Mouse (Mus musculus): ENCODE measurements at regions not wholly inside any gene's neighbourhood (a gene's known extent, or its start where the extent isn't known, plus 50 kb on each side); places are given as distances from the start of the nearest gene placed in this dataset.
"Not testable (repeated sequence)": the region's sequence is repeated elsewhere in the genome, so short reads cannot be mapped to it uniquely, and the experiment has no call there.

- peak; percentile 25 for DNase-seq (ENCODE audit: low read depth, low spot score)
Observed at GRCm38 (mm10) chr8:88906244-88906643, 137.7 kb downstream of the Sall1 start.

- DNase-seq (ENCODE audit: low read depth, low spot score): no peak
Observed at GRCm38 (mm10) chr8:88903094-88903493, 140.9 kb downstream of the Sall1 start.

DNA sequence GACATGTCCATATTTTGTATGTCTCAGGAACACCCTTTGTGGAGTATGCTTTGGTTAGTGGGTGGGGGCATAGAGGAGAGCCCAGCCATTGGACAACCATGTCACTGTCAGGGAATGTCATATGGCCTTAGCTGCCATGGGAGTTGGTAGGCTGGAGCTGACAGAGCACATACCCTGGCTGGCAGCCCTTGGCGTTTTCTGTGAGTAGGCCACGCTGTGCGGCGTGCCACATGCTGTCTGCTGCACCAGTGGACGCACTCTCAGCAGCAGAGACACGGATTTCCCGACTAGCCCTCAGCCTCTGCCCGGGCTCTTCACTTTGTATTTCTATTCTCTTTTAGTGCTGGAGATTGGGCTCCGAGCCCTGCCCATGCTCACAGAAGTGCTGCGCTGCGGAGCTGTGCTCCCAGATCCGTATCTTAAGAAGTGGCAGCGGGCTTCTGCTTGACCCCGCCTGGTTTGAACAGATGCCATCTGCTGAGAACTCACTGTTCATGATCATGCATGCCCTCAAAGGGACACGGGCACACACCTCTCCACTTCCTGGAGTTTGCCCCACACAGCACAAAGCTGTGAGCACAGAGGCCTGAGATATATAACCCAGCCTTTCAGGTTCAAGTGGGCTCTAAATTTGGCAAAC, 160.1 kb downstream of the Sall1 start:
- no peak for DNase-seq (ENCODE audit: low read depth, low spot score)

GRCm38 (mm10) chr8:88879857-88880256, 164.1 kb downstream of the Sall1 start:
- DNase-seq (ENCODE audit: low read depth, low spot score): no peak

DNA sequence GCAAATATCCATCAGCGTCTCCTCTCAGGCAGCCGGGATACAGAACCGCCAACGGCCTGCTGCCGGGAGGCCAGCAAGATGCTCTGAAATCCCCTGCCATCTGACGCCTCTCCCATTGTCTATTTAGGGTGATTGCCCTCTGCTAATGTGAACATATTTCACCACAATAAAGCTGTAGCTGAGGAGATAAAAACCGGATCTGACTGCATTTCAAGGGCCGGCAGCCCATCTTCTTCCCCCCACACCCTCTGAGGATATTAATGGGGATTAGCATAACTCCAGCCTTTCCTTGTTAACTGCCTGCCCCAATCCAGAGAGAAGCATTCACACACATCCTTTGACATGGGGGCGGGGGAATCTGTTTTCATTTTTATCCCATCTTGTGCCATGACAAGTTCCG, 166.0 kb downstream of the Sall1 start:
- no peak for DNase-seq (ENCODE audit: low read depth, low spot score)

DNA sequence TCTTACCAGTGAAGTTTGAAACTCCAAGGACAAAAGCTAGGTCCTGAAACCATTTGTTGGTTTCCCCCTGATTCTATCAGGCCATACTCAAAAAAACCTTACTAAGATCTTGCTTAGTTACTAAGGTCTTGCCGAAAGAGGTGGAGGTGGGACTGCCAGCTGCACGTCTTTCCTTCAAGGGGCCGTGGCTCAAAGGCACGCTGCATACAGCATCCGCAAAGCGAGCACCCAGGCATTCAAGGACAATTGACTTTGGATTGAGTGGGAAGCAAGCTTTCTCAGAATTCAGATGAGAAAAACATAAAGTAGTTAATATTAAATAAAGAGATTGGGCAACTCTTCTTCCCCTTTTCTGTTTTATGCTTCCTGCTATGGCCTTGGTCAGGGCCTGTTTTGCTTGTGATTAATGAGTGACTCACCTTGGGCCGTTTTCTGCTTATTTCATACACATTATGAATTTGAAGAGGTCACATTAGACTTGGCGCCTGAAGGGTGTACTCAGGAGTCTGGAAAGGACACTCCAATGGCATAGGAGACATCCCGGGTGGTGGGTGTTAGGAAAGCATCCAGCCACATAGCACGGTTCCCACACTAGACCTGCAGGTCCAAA, 166.1 kb downstream of the Cyld start:
- no peak for DNase-seq (ENCODE audit: low read depth, low spot score)

DNA sequence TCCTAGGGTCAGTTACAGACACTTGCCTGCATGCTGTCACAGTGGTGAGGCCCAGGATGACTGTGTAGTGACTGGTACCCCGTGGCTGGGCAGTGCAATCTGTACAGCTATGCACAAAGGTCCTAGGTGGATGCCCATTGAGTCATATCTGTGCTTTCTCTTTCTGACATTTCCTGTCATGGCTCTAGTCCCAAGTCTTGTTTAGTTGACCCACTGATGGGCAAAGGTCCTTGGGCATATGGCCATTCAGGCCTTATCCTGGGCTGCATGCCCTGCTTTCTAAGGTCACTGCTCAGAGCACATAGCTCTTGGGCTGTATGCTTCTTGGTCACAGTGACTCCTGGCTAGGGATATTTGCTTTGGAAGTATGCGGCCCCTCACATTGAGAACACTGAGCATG, 160.4 kb downstream of the Cyld start:
- DNase-seq (ENCODE audit: low read depth, low spot score): no peak

DNA sequence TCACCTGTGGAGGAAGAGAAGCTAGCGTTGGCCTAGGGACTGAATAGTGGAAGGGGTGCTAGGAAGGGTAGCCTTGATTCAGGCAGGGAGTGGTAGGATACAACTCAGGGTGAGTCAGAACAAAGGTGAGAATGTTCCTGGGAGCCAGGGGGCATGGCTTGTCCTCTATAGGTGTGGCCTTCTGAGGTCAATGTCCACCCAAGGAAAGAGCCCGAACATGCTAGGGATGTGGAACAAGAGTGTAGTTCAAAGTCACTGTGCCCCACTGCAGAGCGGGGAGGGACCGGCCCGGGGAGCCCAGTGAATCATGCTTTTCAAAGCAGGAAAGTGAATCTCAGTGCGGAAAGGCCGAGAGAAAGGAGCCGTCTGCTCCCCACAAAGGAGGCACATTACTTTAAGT, 156.4 kb downstream of the Cyld start:
- DNase-seq (ENCODE audit: low read depth, low spot score): no peak

DNA sequence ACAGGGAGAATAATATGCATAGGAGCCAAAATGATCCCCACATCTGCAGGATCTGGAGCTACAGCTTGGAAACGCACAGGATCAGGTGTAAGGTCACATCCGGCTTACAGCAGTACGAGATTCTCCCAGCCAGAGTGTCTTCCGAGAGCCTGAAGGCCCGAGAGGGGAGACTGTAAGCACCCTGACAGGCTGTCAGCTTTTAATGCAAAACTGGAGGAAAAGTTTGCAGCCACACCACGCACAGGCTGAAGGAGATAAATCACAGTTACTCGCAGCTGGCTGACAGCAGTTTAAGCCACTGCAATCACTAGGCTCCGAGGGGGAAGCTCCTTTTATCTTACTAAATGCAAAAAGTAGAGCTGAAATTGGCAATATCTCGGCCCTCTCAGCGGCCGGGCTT, 149.1 kb downstream of the Cyld start:
- no peak for DNase-seq (ENCODE audit: low read depth, low spot score)

GRCm38 (mm10) chr8:88844370-88844769, 147.5 kb downstream of the Cyld start:
- DNase-seq (ENCODE audit: low read depth, low spot score): no peak

GRCm38 (mm10) chr8:88842451-88842850, 145.6 kb downstream of the Cyld start:
- DNase-seq (ENCODE audit: low read depth, low spot score): no peak

DNA sequence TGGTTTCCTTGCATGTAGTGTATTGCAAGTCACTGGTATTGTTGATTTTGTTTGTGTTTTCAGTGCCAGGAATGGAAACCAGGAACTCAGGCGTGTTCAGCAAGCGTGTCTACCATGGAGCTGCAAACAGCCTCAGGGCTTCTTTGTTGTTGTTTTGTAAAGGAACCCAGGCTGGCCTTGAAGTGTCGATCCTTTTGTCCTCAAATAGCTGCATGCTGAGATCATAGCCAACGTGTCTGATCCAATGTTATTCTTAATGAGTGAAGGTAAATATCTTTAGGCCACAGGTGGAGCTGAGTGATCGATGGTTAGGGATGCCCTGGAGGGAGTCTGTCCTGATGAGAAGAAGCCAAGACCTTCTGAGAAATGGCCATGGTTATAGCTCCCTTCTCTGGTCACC, 143.3 kb downstream of the Cyld start:
- DNase-seq (ENCODE audit: low read depth, low spot score): peak; percentile 59

DNA sequence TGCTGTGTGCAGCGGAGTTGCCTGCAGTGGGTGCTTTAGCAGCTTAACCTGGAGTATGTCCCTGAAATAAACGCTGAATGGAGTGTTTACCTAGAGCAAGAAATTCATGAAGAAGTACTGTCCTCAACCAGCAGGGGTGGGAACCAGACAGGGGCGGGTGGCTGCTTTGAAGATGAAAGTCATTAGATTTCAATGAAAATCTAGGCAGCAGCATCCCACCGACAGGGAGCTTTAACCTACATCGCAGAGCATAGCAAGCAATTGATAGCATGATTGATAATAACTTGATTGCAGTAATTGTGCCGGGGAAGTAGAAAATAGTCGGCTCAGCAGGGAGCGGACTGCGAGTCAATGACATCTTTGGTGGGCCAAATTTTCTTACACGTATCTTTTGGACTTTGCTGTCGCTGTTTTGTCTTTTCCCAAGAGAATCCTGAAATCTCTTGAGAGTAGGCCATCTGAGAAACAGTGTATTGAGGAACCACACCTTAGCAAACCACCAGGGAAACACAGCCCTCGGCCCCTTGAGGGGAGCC, 139.0 kb downstream of the Cyld start:
- DNase-seq (ENCODE audit: low read depth, low spot score): peak; percentile 88

GRCm38 (mm10) chr8:88825816-88826215, 129.0 kb downstream of the Cyld start:
- no peak for DNase-seq (ENCODE audit: low read depth, low spot score)

DNA sequence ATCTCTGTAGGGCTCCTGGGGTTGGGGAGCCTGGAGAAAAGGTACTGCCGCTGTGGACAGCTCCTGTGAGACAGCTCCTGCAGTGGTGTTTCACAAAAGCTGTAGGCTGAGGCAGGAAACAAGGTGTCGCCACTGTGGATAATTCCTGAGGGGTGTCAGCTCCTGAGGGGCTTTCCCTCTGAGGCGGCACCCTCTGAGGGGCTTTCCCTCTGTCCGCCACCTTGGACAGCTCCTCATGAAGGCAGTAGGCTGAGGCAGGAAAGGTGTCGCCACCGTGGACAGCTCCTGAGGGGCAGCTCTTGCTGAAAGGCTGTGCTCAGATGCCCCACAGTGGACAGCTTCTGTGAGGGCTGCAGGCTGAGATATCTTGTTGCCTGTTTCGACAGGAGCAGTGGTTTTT, 127.1 kb downstream of the Cyld start:
- peak; percentile 62 for DNase-seq (ENCODE audit: low read depth, low spot score)

GRCm38 (mm10) chr8:88820275-88820850, 123.5 kb downstream of the Cyld start:
- DNase-seq (ENCODE audit: low read depth, low spot score): no peak

DNA sequence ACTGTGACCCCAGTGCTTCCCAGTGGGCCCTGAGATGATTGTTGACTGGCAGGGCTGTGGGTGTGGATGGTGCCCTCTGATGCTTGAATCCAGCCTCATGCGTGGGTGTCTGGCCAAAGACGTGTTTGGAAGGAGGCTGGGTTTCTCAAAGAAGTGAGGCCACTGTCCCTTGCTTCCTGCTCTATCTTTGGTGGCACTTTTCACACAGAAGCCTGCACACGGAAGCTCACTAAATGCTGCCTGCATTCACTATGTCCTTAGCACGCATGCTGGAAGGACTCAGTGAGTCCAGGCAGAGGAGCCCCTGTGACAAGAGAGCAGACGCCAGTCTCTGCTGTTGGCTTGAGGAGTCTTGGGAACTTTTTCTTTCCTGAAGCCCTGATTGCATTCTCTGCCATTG, 119.6 kb downstream of the Cyld start:
- DNase-seq (ENCODE audit: low read depth, low spot score): no peak

GRCm38 (mm10) chr8:88814246-88814645, 117.4 kb downstream of the Cyld start:
- DNase-seq (ENCODE audit: low read depth, low spot score): no peak

- no peak for DNase-seq (ENCODE audit: low read depth, low spot score)
Observed at GRCm38 (mm10) chr8:88812901-88813676, 116.3 kb downstream of the Cyld start.

DNA sequence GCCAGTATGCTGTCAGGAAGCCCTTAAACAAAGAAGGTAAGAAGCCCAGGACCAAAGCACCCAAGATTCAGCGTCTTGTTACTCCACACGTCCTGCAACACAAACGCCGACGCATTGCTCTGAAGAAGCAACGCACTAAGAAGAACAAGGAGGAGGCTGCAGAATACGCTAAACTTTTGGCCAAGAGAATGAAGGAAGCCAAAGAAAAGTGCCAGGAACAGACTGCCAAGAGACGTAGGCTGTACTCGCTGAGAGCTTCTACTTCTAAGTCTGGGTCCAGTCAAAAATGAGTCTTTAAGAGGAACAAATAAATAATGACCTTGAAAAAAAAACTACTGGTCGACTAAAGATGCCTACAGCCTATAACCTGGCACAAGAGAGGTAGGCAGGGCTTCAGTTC, 110.0 kb downstream of the Cyld start:
- DNase-seq (ENCODE audit: low read depth, low spot score): not testable (repeated sequence)

Measured in ES-CJ7 (cell line).